Mouse (Mus musculus) limb, embryonic 12.5 days (tissue): ENCODE measurements at regions not wholly inside any gene's neighbourhood (a gene's known extent, or its start where the extent isn't known, plus 50 kb on each side); places are given as distances from the start of the nearest gene placed in this dataset.

Experiments used
- ATAC-seq: fragments of 200-750 bp; cut with Nextera tagmentation; 2 replicates; pipeline ENCODE4 v1.8.0; 2017; ENCODE audit warnings: low read depth, moderate TSS enrichment; ENCODE audit not compliant: insufficient number of reproducible peaks, insufficient read depth, low FRiP score, low TSS enrichment
- H3K27ac ChIP-seq: fragments of 300-500 bp; sonication (generic); 2 replicates; pipeline ENCODE4 v1.5.1; 2016; ENCODE audit warnings: mild to moderate bottlenecking, moderate library complexity
- H3K27me3 ChIP-seq: fragments of 300-500 bp; sonication (generic); 2 replicates; pipeline ENCODE4 v1.6.1; 2016; ENCODE audit warnings: mild to moderate bottlenecking, moderate library complexity
- H3K36me3 ChIP-seq: fragments of 300-500 bp; sonication (generic); 2 replicates; pipeline ENCODE4 v1.6.1; 2016; ENCODE audit warnings: mild to moderate bottlenecking, moderate library complexity
- H3K4me1 ChIP-seq: fragments of 300-500 bp; sonication (generic); replicated peaks from 2 replicates; pipeline ENCODE4 v1.6.1; 2016
- H3K4me2 ChIP-seq: fragments of 300-500 bp; sonication (generic); 2 replicates; pipeline ENCODE4 v1.6.1; 2016; ENCODE audit warnings: mild to moderate bottlenecking, moderate library complexity
- H3K4me3 ChIP-seq: fragments of 300-500 bp; sonication (generic); replicated peaks from 2 replicates; pipeline ENCODE4 v1.5.1; 2016; ENCODE audit warnings: mild to moderate bottlenecking
- H3K9ac ChIP-seq: fragments of 300-500 bp; sonication (generic); replicated peaks from 2 replicates; pipeline ENCODE4 v1.6.1; 2016; ENCODE audit warnings: mild to moderate bottlenecking, moderate library complexity
- H3K9me3 ChIP-seq: fragments of 300-500 bp; sonication (generic); 2 replicates; pipeline ENCODE4 v1.6.1; 2016; ENCODE audit warnings: mild to moderate bottlenecking, moderate library complexity
- WGBS: fragments of 180-500 bp; shearing (Covaris S2); methylation state at CpG from one replicate; pipeline ENCODE4 v1.1.7; 2016; 5-methylcytosine and 5-hydroxymethylcytosine counted together

DNA sequence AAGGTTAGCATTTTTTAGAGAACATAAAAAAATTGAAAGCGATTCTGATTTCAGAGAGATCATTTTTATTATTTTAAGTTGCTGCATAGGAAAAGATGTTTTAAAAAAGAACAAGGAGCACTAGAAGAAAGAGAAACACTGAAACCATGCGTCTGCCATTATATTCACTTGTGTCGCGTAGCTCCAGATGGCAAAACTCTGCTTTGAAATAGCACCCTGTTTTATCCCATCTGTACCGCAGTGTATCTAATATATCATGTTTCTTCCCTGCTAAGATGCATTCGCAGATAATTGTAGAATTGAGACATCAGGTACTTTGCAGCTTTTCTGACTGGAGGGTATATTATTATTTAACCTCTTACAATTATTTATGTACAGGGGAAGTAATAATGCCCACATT, 1698.2 kb upstream of the Flrt2 start:
- H3K4me1 ChIP-seq = no peaks in the 10 kb centered on the region
- no peak overlapping the region for H3K9ac ChIP-seq
- H3K4me3 ChIP-seq = no peak overlapping the region
- no peaks in the 10 kb centered on the region for H3K36me3 ChIP-seq
- no peak for ATAC-seq
- H3K9me3 ChIP-seq = no peaks in the 10 kb centered on the region
- 91% methylated on average over 6 of the region's 6 CpGs for WGBS
- H3K27me3 ChIP-seq = no peaks in the 10 kb centered on the region
- no peak overlapping the region for H3K27ac ChIP-seq
- no peak overlapping the region for H3K4me2 ChIP-seq

DNA sequence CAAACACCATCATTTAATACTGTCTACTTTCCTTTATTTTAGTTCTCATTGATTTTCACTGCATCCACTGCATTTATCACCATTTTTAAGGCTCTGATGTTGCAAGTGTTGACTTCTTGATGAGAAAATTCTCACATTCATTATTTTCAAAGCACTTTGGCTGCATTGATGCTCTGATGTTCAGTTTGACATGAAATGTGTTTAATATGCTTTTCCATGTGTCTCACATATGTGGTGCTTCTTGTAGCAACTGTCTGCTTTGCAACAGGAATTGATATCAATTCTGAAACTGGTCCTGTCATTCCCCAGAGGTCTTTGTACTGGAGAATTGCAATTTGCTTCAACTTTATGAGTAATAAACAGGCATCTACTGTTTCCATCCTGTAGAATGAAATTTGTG, 1676.1 kb upstream of the Flrt2 start:
- no peak overlapping the region for H3K27ac ChIP-seq
- no peaks in the 10 kb centered on the region for H3K27me3 ChIP-seq
- H3K4me1 ChIP-seq = no peaks in the 10 kb centered on the region
- H3K4me3 ChIP-seq = no peak overlapping the region
- ATAC-seq = no peak
- no peak overlapping the region for H3K4me2 ChIP-seq
- H3K9ac ChIP-seq = no peak overlapping the region
- no peaks in the 10 kb centered on the region for H3K36me3 ChIP-seq
- H3K9me3 ChIP-seq = no peaks in the 10 kb centered on the region

DNA sequence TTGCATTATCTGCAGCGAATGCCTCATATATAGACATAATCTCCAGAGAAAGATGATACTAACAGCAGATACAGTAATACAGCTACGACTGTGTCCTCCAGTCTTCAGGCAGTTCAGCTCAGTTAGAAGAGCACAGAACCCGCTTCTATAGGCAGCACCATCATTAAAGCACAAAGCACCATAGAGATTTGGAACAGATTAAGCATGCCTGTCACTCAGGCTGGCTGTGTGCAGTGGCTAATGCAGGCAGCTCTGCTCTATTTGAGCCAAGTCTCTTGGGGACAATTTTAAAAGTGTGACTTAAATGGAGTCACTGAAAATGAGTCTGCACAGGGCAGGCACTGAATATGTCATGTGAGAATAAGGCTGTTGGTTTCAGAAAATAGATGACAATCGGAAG, 1660.7 kb upstream of the Flrt2 start:
- no peaks in the 10 kb centered on the region for H3K27me3 ChIP-seq
- no peaks in the 10 kb centered on the region for H3K36me3 ChIP-seq
- H3K9me3 ChIP-seq = no peaks in the 10 kb centered on the region
- H3K27ac ChIP-seq = no peak overlapping the region
- ATAC-seq = peak; percentile 47; the same call in 1 of the 2 replicates
- H3K9ac ChIP-seq = no peak overlapping the region
- H3K4me3 ChIP-seq = no peak overlapping the region
- WGBS = 69% methylated on average over 4 of the region's 4 CpGs
- H3K4me1 ChIP-seq = 0 out of 2 replicates have a peak, but pooled peaks cover 2% of the 10 kb centered on the region
- H3K4me2 ChIP-seq = no peak overlapping the region

DNA sequence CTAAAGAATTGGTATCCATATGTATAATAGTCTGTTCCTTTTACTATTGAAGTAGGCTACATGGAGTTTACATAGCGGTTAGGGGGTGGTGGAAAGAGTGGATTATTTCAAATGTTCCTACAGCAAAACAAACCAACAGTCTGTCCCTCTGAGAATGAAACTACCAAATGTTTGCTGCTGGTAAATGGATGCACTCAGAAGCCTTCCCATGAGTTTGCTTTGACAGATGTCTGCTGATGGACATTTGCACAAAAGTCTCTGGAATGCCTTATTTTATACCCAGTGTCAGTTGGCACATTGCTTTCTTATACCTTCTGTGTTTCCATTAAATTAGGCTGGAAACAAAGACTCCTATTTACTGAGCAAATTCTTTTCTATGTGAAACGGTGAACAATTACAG, 1644.1 kb upstream of the Flrt2 start:
- Histone ChIP-seq H3K9ac (no peak overlapping the region), H3K4me2 (no peak overlapping the region), H3K4me1 (no peaks in the 10 kb centered on the region), H3K9me3 (no peaks in the 10 kb centered on the region), H3K4me3 (no peak overlapping the region), H3K36me3 (no peaks in the 10 kb centered on the region), H3K27ac (no peak overlapping the region), H3K27me3 (no peaks in the 10 kb centered on the region)
- no peak for ATAC-seq
- 84% methylated on average over 2 of the region's 2 CpGs for WGBS

DNA sequence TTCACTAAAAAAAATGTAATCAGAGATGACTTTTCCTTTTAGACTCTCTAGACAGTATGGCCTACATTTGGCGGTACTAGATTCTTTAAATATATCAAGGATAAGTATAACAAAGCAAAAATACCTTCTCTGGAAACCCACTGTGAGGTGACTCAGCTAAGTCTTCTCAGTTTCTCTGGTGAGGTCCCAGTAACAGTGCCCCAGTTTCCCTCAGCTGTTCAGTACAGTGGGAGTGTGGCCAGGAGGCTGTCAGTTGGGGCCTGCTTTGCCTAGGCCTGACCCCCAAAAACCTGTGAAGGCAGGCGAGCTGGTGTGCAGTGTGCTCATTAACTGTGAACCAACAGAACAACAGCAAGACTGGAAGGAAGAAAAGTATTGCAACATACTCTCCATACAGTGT, 1634.3 kb upstream of the Flrt2 start:
- Histone ChIP-seq H3K27me3 (no peaks in the 10 kb centered on the region), H3K36me3 (no peaks in the 10 kb centered on the region), H3K9me3 (no peaks in the 10 kb centered on the region), H3K4me2 (no peak overlapping the region), H3K9ac (no peak overlapping the region), H3K27ac (no peak overlapping the region), H3K4me3 (no peak overlapping the region), H3K4me1 (no peaks in the 10 kb centered on the region)
- ATAC-seq = no peak
- 88% methylated on average over 2 of the region's 2 CpGs for WGBS

DNA sequence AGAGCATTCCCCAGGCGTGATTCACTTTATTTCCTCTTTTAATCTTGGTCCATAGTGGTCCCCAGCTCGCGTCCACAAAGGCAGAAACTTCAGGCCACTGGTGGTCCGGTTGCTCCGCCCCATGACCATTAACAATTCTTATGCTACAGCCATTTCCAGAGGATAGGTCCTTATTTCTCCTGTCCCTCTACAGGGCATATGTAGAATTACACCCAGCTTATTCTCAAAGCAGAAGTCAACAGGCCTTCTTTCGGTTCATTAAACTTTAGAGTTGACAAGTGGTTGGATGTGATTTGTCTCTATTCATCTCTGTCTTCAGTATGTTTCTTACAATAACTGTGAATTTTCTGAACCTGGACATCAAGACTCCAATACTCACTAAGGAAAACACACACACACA, 1632.4 kb upstream of the Flrt2 start:
- 84% methylated on average over 6 of the region's 6 CpGs for WGBS
- Histone ChIP-seq H3K4me2 (no peak overlapping the region), H3K27me3 (no peaks in the 10 kb centered on the region), H3K36me3 (no peaks in the 10 kb centered on the region), H3K9me3 (no peaks in the 10 kb centered on the region), H3K27ac (no peak overlapping the region), H3K9ac (no peak overlapping the region), H3K4me3 (no peak overlapping the region), H3K4me1 (no peaks in the 10 kb centered on the region)
- ATAC-seq = no peak

DNA sequence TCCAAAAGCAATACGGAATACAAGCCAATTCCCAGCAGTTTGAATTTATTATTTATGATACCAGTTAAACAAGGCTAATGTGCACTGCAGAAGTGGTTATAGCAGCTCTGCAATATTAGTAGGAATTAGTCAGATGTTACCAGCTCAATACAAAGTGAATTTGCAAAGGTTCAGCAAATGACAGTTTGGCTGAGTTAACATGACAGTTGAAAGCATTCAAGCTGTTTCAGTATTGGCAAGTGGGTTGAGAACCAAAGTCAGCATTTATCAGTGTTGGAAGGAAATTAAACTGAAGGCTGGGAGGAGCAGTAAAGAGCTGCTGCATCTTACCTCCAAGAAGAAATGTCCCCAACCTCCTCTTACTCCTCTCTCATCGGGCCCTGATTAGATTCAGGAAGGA, 1631.7 kb upstream of the Flrt2 start:
- no peaks in the 10 kb centered on the region for H3K9me3 ChIP-seq
- WGBS = 83% methylated on average over 2 of the region's 2 CpGs
- H3K4me1 ChIP-seq = no peaks in the 10 kb centered on the region
- H3K27me3 ChIP-seq = no peaks in the 10 kb centered on the region
- H3K27ac ChIP-seq = no peak overlapping the region
- H3K9ac ChIP-seq = no peak overlapping the region
- no peak overlapping the region for H3K4me2 ChIP-seq
- H3K4me3 ChIP-seq = no peak overlapping the region
- H3K36me3 ChIP-seq = no peaks in the 10 kb centered on the region
- ATAC-seq = no peak

DNA sequence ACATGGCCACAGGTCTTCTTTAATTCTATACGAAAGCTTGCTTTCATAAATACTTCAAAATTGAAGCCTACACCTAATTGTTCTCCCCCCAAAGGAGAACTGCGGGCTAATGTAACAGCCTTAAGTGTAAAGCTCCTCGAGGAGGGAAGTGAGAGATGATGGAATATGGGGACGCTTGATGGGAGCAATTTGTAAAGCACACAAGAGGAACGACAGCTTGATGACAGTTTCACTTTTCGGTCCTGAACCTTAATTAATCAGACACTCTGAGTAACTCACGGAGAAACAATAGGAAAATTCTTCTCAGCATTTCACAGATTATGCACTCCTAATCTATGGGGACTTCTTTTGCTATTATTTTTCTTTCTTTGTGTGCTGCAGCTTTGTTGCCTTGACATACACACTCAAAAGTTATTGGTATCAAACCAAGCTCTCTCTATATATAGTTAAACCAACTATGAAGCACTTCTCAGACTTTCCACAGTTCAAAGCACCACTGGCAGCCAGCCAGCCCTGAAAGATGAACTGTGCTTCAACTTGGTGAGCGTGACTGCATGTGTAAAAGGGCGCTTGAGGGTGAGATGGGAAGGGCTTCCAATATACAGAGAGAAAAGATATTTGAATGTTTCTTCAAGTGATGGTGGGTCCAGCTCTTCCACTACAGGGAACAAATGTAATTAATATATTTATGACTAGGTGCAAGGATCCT, 1625.4 kb upstream of the Flrt2 start:
- ATAC-seq = no peak
- 50% methylated on average over 9 of the region's 9 CpGs for WGBS

DNA sequence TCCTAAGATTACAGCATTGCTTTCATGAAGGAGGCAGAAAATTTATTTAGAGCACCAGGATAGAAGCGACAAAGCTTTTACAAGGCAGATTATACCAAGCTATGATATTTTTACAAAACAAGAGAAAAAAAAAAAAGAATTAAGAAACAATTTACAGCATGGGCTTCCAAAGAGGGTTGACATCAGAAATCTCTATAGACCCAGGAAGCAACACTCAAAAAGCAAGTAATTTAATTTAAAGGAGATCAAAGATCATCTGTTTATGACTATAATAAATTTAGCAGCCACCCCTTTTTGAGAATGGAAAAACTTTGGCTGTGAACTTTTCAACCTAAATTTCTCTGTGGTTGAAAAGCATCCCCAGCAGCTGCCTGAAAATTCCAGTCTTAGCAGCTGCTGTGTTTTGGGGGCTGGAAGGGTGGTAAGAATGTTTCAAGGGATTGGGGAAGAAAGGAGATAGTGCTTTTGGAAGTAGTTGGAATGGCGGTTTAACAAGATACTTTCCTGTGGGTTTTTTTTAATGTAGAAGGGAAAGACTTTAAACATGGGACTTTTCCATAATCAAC, 1621.0 kb upstream of the Flrt2 start:
- Histone ChIP-seq H3K4me1 (no peaks in the 10 kb centered on the region), H3K4me2 (no peak overlapping the region), H3K27ac (no peak overlapping the region), H3K9ac (no peak overlapping the region), H3K36me3 (no peaks in the 10 kb centered on the region), H3K4me3 (no peak overlapping the region), H3K27me3 (no peaks in the 10 kb centered on the region), H3K9me3 (no peaks in the 10 kb centered on the region)
- no peak for ATAC-seq
- 63% methylated on average over 2 of the region's 2 CpGs for WGBS

More for the DNA sequence above, 1625.4 kb upstream of the Flrt2 start:
- H3K4me1 ChIP-seq = no peaks in the 10 kb centered on the region
- no peak overlapping the region for H3K9ac ChIP-seq
- no peak overlapping the region for H3K4me3 ChIP-seq
- no peaks in the 10 kb centered on the region for H3K27me3 ChIP-seq
- no peaks in the 10 kb centered on the region for H3K36me3 ChIP-seq
- no peaks in the 10 kb centered on the region for H3K9me3 ChIP-seq
- H3K27ac ChIP-seq = no peak overlapping the region
- no peak overlapping the region for H3K4me2 ChIP-seq

DNA sequence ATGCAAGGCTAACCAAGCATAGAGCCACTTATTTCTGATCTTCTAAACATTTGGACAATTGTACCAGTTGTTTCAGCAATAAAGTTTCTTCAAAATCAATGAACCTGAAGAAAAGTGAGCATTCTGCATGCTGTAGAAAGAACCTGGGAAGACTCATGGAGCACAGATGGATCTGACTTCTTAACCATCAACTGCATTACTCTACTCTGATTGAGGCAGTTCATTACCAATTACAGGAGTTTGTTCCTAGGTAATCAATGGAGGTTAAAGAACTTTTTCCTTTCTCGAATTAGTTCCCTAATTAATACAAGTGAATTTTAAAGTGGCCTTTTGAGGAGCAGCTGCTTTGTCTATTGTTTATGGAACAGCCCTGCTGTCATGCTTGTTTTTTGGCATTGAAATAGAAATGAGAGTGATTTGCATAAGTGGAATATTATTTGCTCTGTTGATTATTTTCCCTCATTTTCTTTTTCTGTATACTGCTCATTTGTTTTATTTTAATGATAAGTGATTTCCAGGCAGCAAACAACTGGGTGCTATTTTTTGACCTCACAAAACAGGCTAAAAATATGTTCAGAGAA, 1586.4 kb upstream of the Flrt2 start:
- Histone ChIP-seq H3K27me3 (no peaks in the 10 kb centered on the region), H3K27ac (no peak overlapping the region), H3K4me1 (no peaks in the 10 kb centered on the region), H3K9ac (no peak overlapping the region), H3K4me3 (no peak overlapping the region), H3K36me3 (no peaks in the 10 kb centered on the region), H3K4me2 (no peak overlapping the region), H3K9me3 (no peaks in the 10 kb centered on the region)
- WGBS = 56% methylated on average over 1 of the region's 1 CpGs
- no peak for ATAC-seq

DNA sequence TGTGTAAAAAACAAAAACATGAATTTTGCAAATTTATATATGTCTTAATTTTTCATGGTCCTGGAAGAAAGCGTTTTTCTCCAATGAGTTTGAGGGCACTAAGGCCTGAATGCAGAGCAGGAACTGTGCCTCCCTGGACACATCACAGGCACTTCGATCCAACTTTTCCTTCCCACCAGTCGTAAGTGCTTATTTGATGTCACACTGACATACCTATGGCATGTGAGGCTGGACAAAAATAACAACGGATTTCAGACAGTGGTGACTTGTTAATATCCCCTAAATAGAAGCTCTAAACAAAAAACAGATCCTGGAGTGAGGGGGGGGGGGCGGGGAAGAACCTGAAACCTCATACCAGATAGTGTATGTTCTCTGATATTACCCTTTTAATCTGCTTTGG, 1541.9 kb upstream of the Flrt2 start:
- WGBS = 68% methylated on average over 5 of the region's 5 CpGs
- Histone ChIP-seq H3K36me3 (no peaks in the 10 kb centered on the region), H3K4me2 (no peak overlapping the region)

More for the DNA sequence above, 1541.9 kb upstream of the Flrt2 start:
- Histone ChIP-seq H3K27me3 (no peaks in the 10 kb centered on the region), H3K27ac (no peak overlapping the region), H3K9ac (no peak overlapping the region), H3K9me3 (no peaks in the 10 kb centered on the region), H3K4me1 (no peaks in the 10 kb centered on the region), H3K4me3 (no peak overlapping the region)
- ATAC-seq = no peak
